Mouse (Mus musculus): ENCODE measurements around the gene Bmper. TPM values are rescaled to one million over a fixed set of nuclear protein-coding genes. Genes with fewer than 3 reads are reported as not detected.

The Bmper gene
- polyA plus RNA-seq, 1 experiment from 2014 or later: 27.0 TPM

GRCm38 (mm10) chr9:23363139-23363538 lies 140.3 kb downstream of the Bmper start:
- TF ChIP-seq EP300 (IDR thresholded peaks at IDR 0.05) (no peak), CTCF (IDR thresholded peaks at IDR 0.05) (no peak)
- no peaks in the 10 kb centered on the region for H3K27me3 ChIP-seq (replicated peaks; ENCODE audit: insufficient read depth, low read length)
- ATAC-seq (no peak), DNase-seq (ENCODE audit: low spot score) (no peak)
- H3K4me1 ChIP-seq (ENCODE audit: insufficient read depth, low read depth, low read length): no peaks in the 10 kb centered on the region
- H3K4me2 ChIP-seq (replicated peaks; ENCODE audit: low read depth, low read length): no peak overlapping the region
- H3K4me3 ChIP-seq (ENCODE audit: low read depth, low read length): no peak overlapping the region
- no peak overlapping the region for H3K9ac ChIP-seq (replicated peaks; ENCODE audit: low read depth)
- WGBS: 65% methylated on average over 2 of the region's 2 CpGs
- H3K36me3 ChIP-seq (ENCODE audit: insufficient read depth, low read length): no peaks in the 10 kb centered on the region
- no peak overlapping the region for H3K27ac ChIP-seq (ENCODE audit: low read length)
- H3K9me3 ChIP-seq (ENCODE audit: low read length): no peaks in the 10 kb centered on the region

GRCm38 (mm10) chr9:23363540-23363939 lies 140.7 kb downstream of the Bmper start:
- ATAC-seq: no peak
- Histone ChIP-seq H3K4me3 (ENCODE audit: low read depth, low read length) (no peak overlapping the region), H3K9ac (replicated peaks; ENCODE audit: low read depth) (no peak overlapping the region), H3K27ac (ENCODE audit: low read length) (no peak overlapping the region), H3K4me1 (ENCODE audit: insufficient read depth, low read depth, low read length) (no peaks in the 10 kb centered on the region), H3K9me3 (ENCODE audit: low read length) (no peaks in the 10 kb centered on the region), H3K4me2 (replicated peaks; ENCODE audit: low read depth, low read length) (no peak overlapping the region), H3K36me3 (ENCODE audit: insufficient read depth, low read length) (no peaks in the 10 kb centered on the region), H3K27me3 (replicated peaks; ENCODE audit: insufficient read depth, low read length) (no peaks in the 10 kb centered on the region)
- 81% methylated on average over 7 of the region's 7 CpGs for WGBS
- no peak for TF ChIP-seq EP300 (IDR thresholded peaks at IDR 0.05)
- TF ChIP-seq CTCF (IDR thresholded peaks at IDR 0.05): no peak
- DNase-seq (ENCODE audit: low spot score): no peak

- WGBS: 95% methylated on average over 2 of the region's 2 CpGs
- H3K36me3 ChIP-seq (ENCODE audit: insufficient read depth, low read length): no peaks in the 10 kb centered on the region
- no peak for ATAC-seq
- no peak for DNase-seq (ENCODE audit: low spot score)
- H3K27me3 ChIP-seq (replicated peaks; ENCODE audit: insufficient read depth, low read length): no peaks in the 10 kb centered on the region
- H3K4me2 ChIP-seq (replicated peaks; ENCODE audit: low read depth, low read length): no peak overlapping the region
- no peak overlapping the region for H3K4me3 ChIP-seq (ENCODE audit: low read depth, low read length)
- TF ChIP-seq EP300 (IDR thresholded peaks at IDR 0.05) (no peak), CTCF (IDR thresholded peaks at IDR 0.05) (no peak)
- no peaks in the 10 kb centered on the region for H3K4me1 ChIP-seq (ENCODE audit: insufficient read depth, low read depth, low read length)
- no peaks in the 10 kb centered on the region for H3K9me3 ChIP-seq (ENCODE audit: low read length)
- H3K9ac ChIP-seq (replicated peaks; ENCODE audit: low read depth): no peak overlapping the region
- no peak overlapping the region for H3K27ac ChIP-seq (ENCODE audit: low read length)
Measured at GRCm38 (mm10) chr9:23364047-23364446, 141.2 kb downstream of the Bmper start.

GRCm38 (mm10) chr9:23368124-23368523 lies 145.2 kb downstream of the Bmper start:
- ATAC-seq: no peak
- no peaks in the 10 kb centered on the region for H3K27me3 ChIP-seq (replicated peaks; ENCODE audit: insufficient read depth, low read length)

GRCm38 (mm10) chr9:23374789-23375460 lies 152.0 kb downstream of the Bmper start:
- H3K4me1 ChIP-seq (ENCODE audit: insufficient read depth, low read depth, low read length): no peaks in the 10 kb centered on the region
- H3K4me3 ChIP-seq (ENCODE audit: low read depth, low read length): no peak overlapping the region
- peak; percentile 16 for DNase-seq (ENCODE audit: low spot score)
- H3K9me3 ChIP-seq (ENCODE audit: low read length): no peaks in the 10 kb centered on the region
- ATAC-seq: no peak
- TF ChIP-seq EP300 (IDR thresholded peaks at IDR 0.05) (no peak), CTCF (IDR thresholded peaks at IDR 0.05) (no peak)
- no peak overlapping the region for H3K9ac ChIP-seq (replicated peaks; ENCODE audit: low read depth)
- H3K4me2 ChIP-seq (replicated peaks; ENCODE audit: low read depth, low read length): no peak overlapping the region
- 40% methylated on average over 4 of the region's 4 CpGs for WGBS
- no peak overlapping the region for H3K27ac ChIP-seq (ENCODE audit: low read length)
- no peaks in the 10 kb centered on the region for H3K36me3 ChIP-seq (ENCODE audit: insufficient read depth, low read length)
- no peaks in the 10 kb centered on the region for H3K27me3 ChIP-seq (replicated peaks; ENCODE audit: insufficient read depth, low read length)

More at GRCm38 (mm10) chr9:23368124-23368523, 145.2 kb downstream of the Bmper start:
- Histone ChIP-seq H3K27ac (ENCODE audit: low read length) (no peak overlapping the region), H3K9me3 (ENCODE audit: low read length) (no peaks in the 10 kb centered on the region), H3K4me1 (ENCODE audit: insufficient read depth, low read depth, low read length) (no peaks in the 10 kb centered on the region), H3K9ac (replicated peaks; ENCODE audit: low read depth) (no peak overlapping the region), H3K4me3 (ENCODE audit: low read depth, low read length) (no peak overlapping the region), H3K4me2 (replicated peaks; ENCODE audit: low read depth, low read length) (no peak overlapping the region), H3K36me3 (ENCODE audit: insufficient read depth, low read length) (no peaks in the 10 kb centered on the region)
- no peak for TF ChIP-seq EP300 (IDR thresholded peaks at IDR 0.05)
- TF ChIP-seq CTCF (IDR thresholded peaks at IDR 0.05): peak; percentile 13; the same call in 1 of the 2 replicates
- no peak for DNase-seq (ENCODE audit: low spot score)

- TF ChIP-seq CTCF (IDR thresholded peaks at IDR 0.05) (no peak), EP300 (IDR thresholded peaks at IDR 0.05) (no peak)
- H3K9ac ChIP-seq (replicated peaks; ENCODE audit: low read depth): no peak overlapping the region
- H3K27me3 ChIP-seq (replicated peaks; ENCODE audit: insufficient read depth, low read length): no peaks in the 10 kb centered on the region
- no peak overlapping the region for H3K4me3 ChIP-seq (ENCODE audit: low read depth, low read length)
- H3K4me1 ChIP-seq (ENCODE audit: insufficient read depth, low read depth, low read length): no peaks in the 10 kb centered on the region
- DNase-seq (ENCODE audit: low spot score): peak; percentile 49
- WGBS: 40% methylated on average over 5 of the region's 5 CpGs
- no peak for ATAC-seq
- no peak overlapping the region for H3K4me2 ChIP-seq (replicated peaks; ENCODE audit: low read depth, low read length)
- H3K36me3 ChIP-seq (ENCODE audit: insufficient read depth, low read length): no peaks in the 10 kb centered on the region
- no peaks in the 10 kb centered on the region for H3K9me3 ChIP-seq (ENCODE audit: low read length)
- H3K27ac ChIP-seq (ENCODE audit: low read length): no peak overlapping the region
Measured at GRCm38 (mm10) chr9:23377831-23378730, 155.2 kb downstream of the Bmper start.

Measured in lung, postnatal 0 days (tissue).